Mouse (Mus musculus): Measurements from ENCODE around the gene Cd3d. TPM values are rescaled to one million over a fixed set of nuclear protein-coding genes. Genes with fewer than 3 reads are reported as not detected.

Cd3d gene
- polyA plus RNA-seq, 1 experiment from 2014 or later, result not detected

DNA sequence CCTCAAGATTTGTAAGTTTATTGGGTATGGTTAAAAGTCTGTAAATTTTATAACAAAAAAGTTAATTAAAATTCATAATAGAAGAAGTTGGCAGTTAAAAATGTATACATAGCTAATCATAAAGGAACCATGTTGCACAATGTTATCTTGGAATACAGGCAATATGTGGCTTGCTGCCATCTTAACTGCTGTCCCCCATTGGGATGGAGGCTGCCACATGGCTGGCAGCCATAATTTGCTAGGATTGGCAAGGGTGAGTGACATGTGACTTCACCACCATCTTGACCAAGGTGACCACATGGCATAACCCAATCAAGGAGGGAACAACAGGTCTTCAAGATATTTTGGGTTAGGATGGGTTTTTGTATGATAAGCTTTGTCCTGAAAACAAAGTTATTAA is 10.7 kb downstream of the Cd3d start:
- no peak overlapping the region for H3K4me2 ChIP-seq
- no peaks in the 10 kb centered on the region for H3K9me3 ChIP-seq (ENCODE audit: low read depth, low read length)
- no peak for TF ChIP-seq CTCF (IDR thresholded peaks at IDR 0.05; ENCODE audit: low read depth)
- no peak overlapping the region for H3K27ac ChIP-seq (ENCODE audit: low read depth)
- no peaks in the 10 kb centered on the region for H3K27me3 ChIP-seq (ENCODE audit: insufficient read depth, low read length)
- no peak overlapping the region for H3K4me3 ChIP-seq (ENCODE audit: low read depth, low read length)
- H3K36me3 ChIP-seq (ENCODE audit: insufficient read depth), result no peaks in the 10 kb centered on the region
- ATAC-seq (ENCODE audit: insufficient read depth), result no peak
- no peak overlapping the region for H3K9ac ChIP-seq
- H3K4me1 ChIP-seq (ENCODE audit: insufficient read depth), result no peaks in the 10 kb centered on the region
- no peak for DNase-seq

DNA sequence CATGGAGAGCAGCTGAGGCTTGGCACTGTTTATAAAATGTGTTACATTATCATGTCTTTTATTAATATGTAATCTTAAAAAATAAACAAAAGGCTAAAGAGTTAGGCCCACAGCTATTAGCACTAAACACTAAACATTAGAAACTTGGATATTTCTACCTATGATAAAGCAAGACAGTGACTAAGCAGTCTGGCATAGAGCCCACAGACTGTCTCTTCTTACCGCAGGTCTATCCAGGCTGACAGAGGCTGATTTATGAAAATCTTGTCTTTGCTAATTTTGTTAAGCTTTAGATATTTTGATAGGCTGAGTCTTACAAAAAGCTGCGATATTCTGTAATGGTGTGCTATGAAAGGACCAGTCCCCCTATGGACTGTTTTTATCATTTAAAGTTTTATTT is 11.7 kb downstream of the Cd3d start:
- ATAC-seq (ENCODE audit: insufficient read depth), result no peak
- H3K9ac ChIP-seq, result no peak overlapping the region
- WGBS, result 78% methylated on average over 2 of the region's 2 CpGs
- H3K27ac ChIP-seq (ENCODE audit: low read depth), result no peak overlapping the region
- TF ChIP-seq CTCF (IDR thresholded peaks at IDR 0.05; ENCODE audit: low read depth), result no peak
- H3K4me3 ChIP-seq (ENCODE audit: low read depth, low read length), result no peak overlapping the region
- H3K27me3 ChIP-seq (ENCODE audit: insufficient read depth, low read length), result no peaks in the 10 kb centered on the region
- DNase-seq, result no peak
- H3K4me2 ChIP-seq, result no peak overlapping the region
- no peaks in the 10 kb centered on the region for H3K9me3 ChIP-seq (ENCODE audit: low read depth, low read length)
- no peaks in the 10 kb centered on the region for H3K36me3 ChIP-seq (ENCODE audit: insufficient read depth)
- no peaks in the 10 kb centered on the region for H3K4me1 ChIP-seq (ENCODE audit: insufficient read depth)

DNA sequence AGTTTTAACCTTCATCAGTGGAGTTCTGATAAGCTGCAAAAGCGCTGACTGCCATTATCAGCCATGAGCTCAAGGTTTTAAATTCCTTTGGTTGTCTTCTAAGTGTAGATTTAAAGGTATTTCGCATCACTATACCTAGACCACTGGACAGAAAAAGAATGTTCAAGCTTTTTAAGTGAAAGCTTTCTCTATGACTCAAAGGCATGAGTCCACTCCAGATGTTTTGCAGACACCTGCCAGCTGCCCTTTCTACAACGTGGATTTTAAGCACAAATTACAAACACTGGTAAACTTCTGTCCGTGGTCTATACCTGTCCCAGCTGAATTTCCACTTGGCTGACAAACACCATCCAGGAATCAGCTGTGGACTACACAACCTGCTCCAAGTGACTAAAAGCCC is 13.4 kb downstream of the Cd3d start:
- no peak for TF ChIP-seq CTCF (IDR thresholded peaks at IDR 0.05; ENCODE audit: low read depth)
- no peaks in the 10 kb centered on the region for H3K36me3 ChIP-seq (ENCODE audit: insufficient read depth)
- H3K4me2 ChIP-seq, result no peak overlapping the region
- 70% methylated on average over 4 of the region's 4 CpGs for WGBS
- no peaks in the 10 kb centered on the region for H3K27me3 ChIP-seq (ENCODE audit: insufficient read depth, low read length)
- no peak overlapping the region for H3K4me3 ChIP-seq (ENCODE audit: low read depth, low read length)
- no peak overlapping the region for H3K27ac ChIP-seq (ENCODE audit: low read depth)
- H3K9me3 ChIP-seq (ENCODE audit: low read depth, low read length), result no peaks in the 10 kb centered on the region
- H3K4me1 ChIP-seq (ENCODE audit: insufficient read depth), result no peaks in the 10 kb centered on the region
- ATAC-seq (ENCODE audit: insufficient read depth) (no peak), DNase-seq (no peak)
- no peak overlapping the region for H3K9ac ChIP-seq

DNA sequence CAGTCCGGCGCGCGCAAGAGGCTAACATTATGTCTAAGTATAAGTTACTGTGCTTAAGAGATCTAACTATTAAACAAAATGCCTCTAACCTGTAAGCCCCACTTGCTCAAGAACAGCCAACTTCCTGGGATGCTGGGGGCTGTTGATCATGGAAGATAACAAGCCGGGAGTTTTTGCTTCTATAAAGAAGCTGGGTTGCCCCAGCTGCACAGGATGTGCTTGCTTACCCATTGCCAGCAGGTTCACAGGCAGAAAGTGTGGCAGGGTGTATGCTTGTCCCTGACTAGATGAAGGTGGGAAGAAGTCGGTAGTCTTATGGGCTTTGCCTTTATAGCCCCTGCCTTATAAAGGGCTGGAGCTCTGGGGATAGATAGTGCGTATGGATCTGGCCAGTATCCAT is 15.0 kb downstream of the Cd3d start:
- no peak overlapping the region for H3K27ac ChIP-seq (ENCODE audit: low read depth)
- H3K4me1 ChIP-seq (ENCODE audit: insufficient read depth), result no peaks in the 10 kb centered on the region
- WGBS, result 92% methylated on average over 7 of the region's 7 CpGs
- TF ChIP-seq CTCF (IDR thresholded peaks at IDR 0.05; ENCODE audit: low read depth), result no peak
- ATAC-seq (ENCODE audit: insufficient read depth), result no peak
- H3K4me3 ChIP-seq (ENCODE audit: low read depth, low read length), result no peak overlapping the region
- H3K36me3 ChIP-seq (ENCODE audit: insufficient read depth), result no peaks in the 10 kb centered on the region
- H3K27me3 ChIP-seq (ENCODE audit: insufficient read depth, low read length), result no peaks in the 10 kb centered on the region
- H3K9me3 ChIP-seq (ENCODE audit: low read depth, low read length), result no peaks in the 10 kb centered on the region
- DNase-seq, result no peak
- no peak overlapping the region for H3K9ac ChIP-seq
- H3K4me2 ChIP-seq, result no peak overlapping the region

DNA sequence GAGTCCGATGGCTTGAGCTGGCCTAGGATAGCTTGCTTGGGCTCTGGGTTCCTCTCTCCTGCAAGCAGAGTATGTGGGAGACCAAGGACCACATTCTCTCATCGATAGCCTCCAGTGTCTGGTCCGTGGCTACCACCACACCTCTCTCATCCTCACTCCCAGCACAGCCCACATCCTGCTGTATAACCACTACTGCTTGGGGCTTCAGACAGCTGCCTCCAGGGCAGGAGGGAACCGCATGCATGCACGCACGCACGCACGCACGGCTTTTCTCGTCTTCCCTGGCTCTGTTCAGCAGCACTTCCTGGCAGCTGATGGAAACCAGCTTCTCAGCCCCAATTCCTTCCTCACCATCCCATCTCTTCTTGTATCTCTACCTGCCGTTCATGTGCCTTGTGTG is 16.6 kb downstream of the Cd3d start:
- no peak for ATAC-seq (ENCODE audit: insufficient read depth)
- TF ChIP-seq CTCF (IDR thresholded peaks at IDR 0.05; ENCODE audit: low read depth), result no peak
- Histone ChIP-seq H3K27me3 (ENCODE audit: insufficient read depth, low read length) (no peaks in the 10 kb centered on the region), H3K27ac (ENCODE audit: low read depth) (no peak overlapping the region), H3K4me1 (ENCODE audit: insufficient read depth) (no peaks in the 10 kb centered on the region), H3K4me2 (no peak overlapping the region), H3K9ac (no peak overlapping the region), H3K9me3 (ENCODE audit: low read depth, low read length) (no peaks in the 10 kb centered on the region), H3K36me3 (ENCODE audit: insufficient read depth) (no peaks in the 10 kb centered on the region), H3K4me3 (ENCODE audit: low read depth, low read length) (no peak overlapping the region)
- no peak for DNase-seq
- WGBS, result 70% methylated on average over 11 of the region's 11 CpGs

DNA sequence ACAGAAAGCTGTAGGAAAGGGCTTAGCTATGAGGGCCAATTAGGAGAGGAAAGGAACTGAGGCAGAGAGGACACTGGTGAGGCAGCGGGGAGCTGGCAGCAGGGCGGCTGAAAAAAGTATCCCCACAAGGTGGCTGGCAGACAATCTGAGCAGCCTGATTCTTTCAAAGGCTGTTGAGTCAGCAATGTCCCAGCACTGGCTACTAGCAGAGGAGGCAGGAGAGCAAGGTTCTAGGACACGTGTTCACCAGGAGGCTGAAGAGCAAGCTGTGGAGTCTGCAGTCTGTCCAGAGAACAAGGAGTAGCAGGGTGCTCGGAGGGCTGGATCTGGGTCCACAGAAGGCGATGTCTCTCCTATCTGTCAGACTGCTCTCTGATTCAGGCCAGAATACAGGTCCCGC is 17.6 kb downstream of the Cd3d start:
- H3K4me3 ChIP-seq (ENCODE audit: low read depth, low read length), result no peak overlapping the region
- H3K27me3 ChIP-seq (ENCODE audit: insufficient read depth, low read length), result no peaks in the 10 kb centered on the region
- no peaks in the 10 kb centered on the region for H3K9me3 ChIP-seq (ENCODE audit: low read depth, low read length)
- WGBS, result 57% methylated on average over 6 of the region's 6 CpGs
- no peak overlapping the region for H3K27ac ChIP-seq (ENCODE audit: low read depth)
- no peaks in the 10 kb centered on the region for H3K4me1 ChIP-seq (ENCODE audit: insufficient read depth)
- ATAC-seq (ENCODE audit: insufficient read depth) (no peak), DNase-seq (no peak)
- H3K4me2 ChIP-seq, result no peak overlapping the region
- no peak for TF ChIP-seq CTCF (IDR thresholded peaks at IDR 0.05; ENCODE audit: low read depth)
- H3K9ac ChIP-seq, result no peak overlapping the region
- H3K36me3 ChIP-seq (ENCODE audit: insufficient read depth), result no peaks in the 10 kb centered on the region

DNA sequence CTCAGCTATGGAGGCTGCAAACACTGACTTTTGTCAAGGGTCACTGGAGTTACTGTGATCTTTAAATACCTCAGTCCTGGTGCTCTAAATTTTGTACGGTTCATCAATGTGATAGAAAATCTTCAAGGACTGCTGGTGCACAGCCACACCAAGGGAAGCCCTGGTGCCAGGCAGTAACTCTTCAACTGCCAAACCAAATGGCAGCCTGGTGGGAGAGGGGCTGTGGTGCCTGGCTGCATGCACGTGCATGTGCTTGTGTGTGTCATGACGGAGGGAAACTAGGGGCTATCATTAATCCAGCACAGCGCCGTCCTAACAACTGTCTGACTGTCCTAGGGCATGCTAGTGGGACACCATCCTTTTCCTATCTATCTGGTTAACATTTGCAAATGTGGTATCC is 18.2 kb downstream of the Cd3d start:
- no peak for TF ChIP-seq CTCF (IDR thresholded peaks at IDR 0.05; ENCODE audit: low read depth)
- no peak overlapping the region for H3K27ac ChIP-seq (ENCODE audit: low read depth)
- no peak overlapping the region for H3K4me3 ChIP-seq (ENCODE audit: low read depth, low read length)
- H3K9ac ChIP-seq, result no peak overlapping the region
- H3K4me2 ChIP-seq, result no peak overlapping the region
- DNase-seq (no peak), ATAC-seq (ENCODE audit: insufficient read depth) (no peak)
- WGBS, result 71% methylated on average over 5 of the region's 5 CpGs
- no peaks in the 10 kb centered on the region for H3K27me3 ChIP-seq (ENCODE audit: insufficient read depth, low read length)
- no peaks in the 10 kb centered on the region for H3K36me3 ChIP-seq (ENCODE audit: insufficient read depth)
- H3K9me3 ChIP-seq (ENCODE audit: low read depth, low read length), result no peaks in the 10 kb centered on the region
- no peaks in the 10 kb centered on the region for H3K4me1 ChIP-seq (ENCODE audit: insufficient read depth)

DNA sequence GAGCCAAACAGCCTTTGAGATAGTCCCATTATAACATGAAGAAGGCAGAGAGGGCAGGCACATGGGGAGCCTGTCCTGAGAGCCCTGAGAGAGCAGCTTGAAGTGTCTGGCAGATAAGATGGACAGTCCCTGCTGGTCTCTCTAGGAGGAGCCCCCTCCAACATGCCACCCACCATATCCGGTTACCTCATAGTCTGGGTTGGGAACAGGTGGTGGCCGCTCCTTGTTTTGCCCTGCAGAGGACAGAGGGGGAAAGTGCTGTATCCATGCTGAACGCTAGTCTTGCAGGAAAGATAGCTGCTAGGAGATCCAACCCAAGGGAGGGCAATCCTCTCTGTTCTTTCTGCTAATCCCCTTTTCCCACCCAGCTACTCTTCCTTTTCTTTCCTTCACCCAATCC is 18.7 kb downstream of the Cd3d start:
- no peak for TF ChIP-seq CTCF (IDR thresholded peaks at IDR 0.05; ENCODE audit: low read depth)
- ATAC-seq (ENCODE audit: insufficient read depth), result no peak
- H3K9ac ChIP-seq, result no peak overlapping the region
- no peaks in the 10 kb centered on the region for H3K27me3 ChIP-seq (ENCODE audit: insufficient read depth, low read length)
- H3K9me3 ChIP-seq (ENCODE audit: low read depth, low read length), result no peaks in the 10 kb centered on the region
- H3K4me3 ChIP-seq (ENCODE audit: low read depth, low read length), result no peak overlapping the region
- no peaks in the 10 kb centered on the region for H3K4me1 ChIP-seq (ENCODE audit: insufficient read depth)
- no peak overlapping the region for H3K27ac ChIP-seq (ENCODE audit: low read depth)
- 50% methylated on average over 3 of the region's 3 CpGs for WGBS
- DNase-seq, result no peak
- no peaks in the 10 kb centered on the region for H3K36me3 ChIP-seq (ENCODE audit: insufficient read depth)
- H3K4me2 ChIP-seq, result no peak overlapping the region

Data from lung, embryonic 14.5 days (tissue).